Mouse (Mus musculus) olfactory bulb, adult 2 months (tissue): ENCODE data around the gene Vezt.

Experiments
- CTCF ChIP-seq: fragments of 200-500 bp; IDR thresholded peaks from 2 replicates; pipeline ENCODE4 v1.5.1; 2012; ENCODE audit warnings: low read depth, mild to moderate bottlenecking, low read length, moderate library complexity; ENCODE audit not compliant: insufficient read depth
- POLR2A ChIP-seq: fragments of 200-500 bp; IDR thresholded peaks from 2 replicates; pipeline ENCODE4 v1.6.1; 2012; ENCODE audit warnings: mild to moderate bottlenecking, low read depth, low read length, moderate library complexity; ENCODE audit not compliant: insufficient read depth

GRCm38 (mm10) chr10:93945364-93945763 lies 90.3 kb downstream of the Vezt start:
- no peak for TF ChIP-seq CTCF
- no peak for TF ChIP-seq POLR2A
